13 mouse cellular contexts compared by ENCODE assay signal in the genomic region with DNA sequence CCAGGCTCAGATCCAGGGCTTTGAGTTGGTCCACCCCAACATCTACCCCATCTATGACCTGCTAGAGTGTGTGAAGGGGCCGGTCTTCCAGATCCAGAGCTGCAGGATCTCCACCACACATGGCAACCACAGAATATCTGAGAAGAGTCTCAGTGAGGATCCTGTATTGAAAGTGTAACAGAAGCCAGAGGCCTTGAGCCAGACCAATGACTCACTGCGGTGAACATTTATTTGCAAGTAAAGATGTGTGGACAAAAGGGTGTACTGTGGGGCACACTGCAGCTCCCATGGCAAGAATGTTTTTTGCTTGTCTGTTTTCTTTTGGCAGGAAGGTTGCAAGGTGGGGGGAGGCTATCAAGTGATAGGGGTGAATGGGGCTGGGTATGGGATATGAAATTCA. TPM values are rescaled to one million over a fixed set of nuclear protein-coding genes. Genes with fewer than 3 reads are reported as not detected.
"Had no signal": no experiment of that assay in that cellular context is flagged by ENCODE, and none has a peak within 500 bp of the region (broad histone marks: within the 10 kb centered on the region; RNA-seq: fewer than 3 reads in every experiment).

No protein-coding gene starts in this region.

- DNase-seq: kidney, postnatal 14 days; left cerebral cortex, postnatal 4 days; lung, adult 2 months; lung, postnatal 36 days; right cerebral cortex, adult 18-20 months; thymus, adult 18-20 months; thymus, postnatal 25 days had no signal

- ATAC-seq: lung, postnatal 0 days had no signal

RNA-seq across cellular contexts. Expression of a gene that starts 35.7 kb away (rescaled TPM):
- total RNA-seq: layer of hippocampus, adult 8-10 months; layer of hippocampus, postnatal 14 days; left cerebral cortex, adult 18-20 months; left cerebral cortex, postnatal 10 days; liver, adult 2 months had no signal
